In genomic region chr10:128486370-128486769, GRCm38 (mm10) we compare ENCODE assay signal across 16 mouse cellular contexts. TPM values are rescaled to one million over a fixed set of nuclear protein-coding genes. Genes with fewer than 3 reads are reported as not detected.
"Had no signal": no experiment of that assay in that cellular context is flagged by ENCODE, and none has a peak within 500 bp of the region (broad histone marks: within the 10 kb centered on the region; RNA-seq: fewer than 3 reads in every experiment).

No protein-coding gene starts in this region.

- H3K9ac ChIP-seq: lung, embryonic 14.5 days; midbrain, embryonic 12.5 days; neural tube, embryonic 12.5 days; stomach, embryonic 15.5 days had no signal

- H3K9me3 ChIP-seq: midbrain, embryonic 10.5 days; midbrain, embryonic 12.5 days; neural tube, embryonic 12.5 days; stomach, embryonic 15.5 days had no signal

- H3K27me3 ChIP-seq: midbrain, embryonic 12.5 days; neural tube, embryonic 12.5 days; stomach, embryonic 15.5 days had no signal

- DNase-seq: lung, adult 18-20 months; lung, embryonic 14.5 days; lung, postnatal 10 days; lung, postnatal 4 days; midbrain, embryonic 14.5 days; right cerebral cortex, postnatal 14 days; thymus, adult 2 months; thymus, postnatal 25 days; thymus, postnatal 4 days had no signal

- ATAC-seq: midbrain, embryonic 16.5 days had no signal

- H3K4me2 ChIP-seq: lung, embryonic 14.5 days; midbrain, embryonic 12.5 days; neural tube, embryonic 12.5 days; stomach, embryonic 15.5 days had no signal

- H3K4me3 ChIP-seq: midbrain, embryonic 10.5 days; midbrain, embryonic 12.5 days; neural tube, embryonic 12.5 days; stomach, embryonic 15.5 days had no signal

- H3K27ac ChIP-seq: midbrain, embryonic 10.5 days; midbrain, embryonic 12.5 days; neural tube, embryonic 12.5 days; stomach, embryonic 15.5 days; stomach, postnatal 0 days had no signal

RNA-seq across cellular contexts. Expression of gene Myl6b, which starts 12.1 kb away (rescaled TPM):
- total RNA-seq: monocyte, adult 5-6 weeks had no signal
